In the genomic region with DNA sequence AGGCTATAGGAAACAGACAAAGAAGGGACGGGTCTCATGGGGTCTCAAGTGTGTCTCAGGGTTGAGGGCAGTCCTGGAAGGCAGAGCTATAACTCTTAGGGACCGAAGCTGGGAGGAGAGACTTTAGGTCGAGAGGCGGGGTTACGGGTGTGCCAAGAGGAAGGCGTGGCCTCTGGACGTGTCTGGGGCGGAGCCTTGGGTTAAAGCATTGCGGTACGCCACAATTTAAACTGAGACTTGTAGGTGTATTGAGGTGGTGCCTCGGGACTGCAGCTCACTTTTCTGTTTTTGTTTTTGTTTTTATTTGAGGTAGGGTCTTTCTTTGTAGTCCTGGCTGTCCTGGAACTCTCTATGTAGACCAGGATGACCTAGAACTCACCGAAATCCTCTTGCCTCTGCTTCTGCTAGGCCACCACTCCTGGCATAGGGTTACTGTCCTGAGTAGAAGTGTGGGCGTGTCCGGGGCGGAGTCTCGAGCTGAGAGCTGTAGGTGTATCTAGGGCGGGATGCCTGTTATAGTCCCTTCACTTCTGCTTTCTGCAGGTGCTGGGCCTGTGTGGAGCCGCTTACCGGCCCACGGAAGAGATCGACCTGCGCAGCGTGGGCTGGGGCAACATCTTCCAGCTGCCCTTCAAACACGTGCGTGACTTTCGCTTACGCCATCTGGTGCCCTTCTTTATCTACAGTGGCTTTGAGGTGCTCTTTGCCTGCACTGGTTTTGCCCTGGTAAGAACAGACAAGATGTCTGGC, we compare ENCODE assay signal across 8 mouse cellular contexts. TPM values are rescaled to one million over a fixed set of nuclear protein-coding genes. Genes with fewer than 3 reads are reported as not detected.
DNase-seq lines count a peak whose midpoint lies in the region; ATAC-seq and TF ChIP-seq lines count a peak whose summit lies in the region.

No protein-coding gene starts in this region.

- TF ChIP-seq CTCF in heart, adult 2 months (IDR thresholded peaks at IDR 0.05), result peak; percentile 20; the same call in 1 of the 2 replicates

- WGBS in heart, adult 2 months, result 36% methylated on average over 27 of the region's 27 CpGs
- 25% methylated on average over 27 of the region's 27 CpGs for WGBS in kidney, embryonic 15.5 days

- no peak overlapping the region for H3K9ac ChIP-seq in heart, adult 2 months (ENCODE audit: low read depth, low read length)
- H3K9ac ChIP-seq in kidney, embryonic 15.5 days, result no peak overlapping the region

- DNase-seq in heart, adult 2 months, result peak in 1 of 2 experiments; percentile 65
- no peak for DNase-seq in heart, postnatal 25 days (ENCODE audit: low spot score)
- DNase-seq in embryo, embryonic 11 days, result peak; percentile 20
- peak; percentile 74 for DNase-seq in lung, postnatal 10 days
- peak; percentile 64 for DNase-seq in thymus, postnatal 25 days
- no peak for DNase-seq in adrenal gland, adult 8-10 months
- DNase-seq in layer of hippocampus, postnatal 10 days (ENCODE audit: low spot score in 2 of 2), result no peak

- H3K4me3 ChIP-seq in heart, adult 2 months, result no peak overlapping the region
- 0 out of 2 replicates have a peak overlapping the region, but pooled peaks have one; percentile 9 for H3K4me3 ChIP-seq in kidney, embryonic 15.5 days (replicated peaks)

- H3K4me2 ChIP-seq in kidney, embryonic 15.5 days, result peak overlapping the region; percentile 43

- no peaks in the 10 kb centered on the region for H3K9me3 ChIP-seq in kidney, embryonic 15.5 days (replicated peaks)

- H3K36me3 ChIP-seq in heart, adult 2 months (ENCODE audit: control insufficient read depth, insufficient read depth, low read length), result no peaks in the 10 kb centered on the region
- H3K36me3 ChIP-seq in kidney, embryonic 15.5 days, result no peaks in the 10 kb centered on the region

- no peak for TF ChIP-seq POLR2A in heart, adult 2 months (IDR thresholded peaks at IDR 0.05; ENCODE audit: insufficient read depth, low read depth, low read length)

- no peak overlapping the region for H3K27ac ChIP-seq in heart, adult 2 months
- no peak overlapping the region for H3K27ac ChIP-seq in kidney, embryonic 15.5 days

- ATAC-seq in kidney, embryonic 15.5 days (replicated peaks; ENCODE audit: low FRiP score), result peak; percentile 74; the same call in 1 of the 2 replicates

- intact Hi-C loops in heart, adult 2 months (cut with DNase I), result no loop called here
- intact Hi-C loops in heart, postnatal 25 days (cut with DNase I), result loop anchor here (5.0 kb wide), 1 partner anchor 166 kb away; no protein-coding TSS in a partner anchor

- no peaks in the 10 kb centered on the region for H3K27me3 ChIP-seq in heart, adult 2 months (ENCODE audit: control insufficient read depth, insufficient read depth, low read length)
- H3K27me3 ChIP-seq in kidney, embryonic 15.5 days, result no peaks in the 10 kb centered on the region

- H3K4me1 ChIP-seq in heart, adult 2 months (ENCODE audit: control insufficient read depth, insufficient read depth, low read length), result no peaks in the 10 kb centered on the region; the same call in 1 of the 2 replicates
- H3K4me1 ChIP-seq in kidney, embryonic 15.5 days, result peaks cover 15% of the 10 kb centered on the region

- no peaks in the 10 kb centered on the region for H3K79me2 ChIP-seq in heart, adult 2 months (replicated peaks; ENCODE audit: control insufficient read depth, insufficient read depth, low read length)

- TF ChIP-seq EP300 in heart, adult 2 months (IDR thresholded peaks at IDR 0.05; ENCODE audit: insufficient read depth, low read depth, low read length), result no peak

RNA-seq across cellular contexts. Expression of a gene that starts 8.2 kb away (rescaled TPM):
- total RNA-seq in heart, adult 2 months (2021), result 10 to 100 TPM; 17.5 to 18.3 TPM
- 38.1 and 45.5 TPM in 2 replicates for polyA plus RNA-seq in heart, adult 2 months (2012; rRNA removed)
- total RNA-seq in heart, postnatal 25 days (2021), result 10 to 100 TPM; 19.0 to 20.3 TPM
- polyA plus RNA-seq in kidney, embryonic 15.5 days (2015; fragmentation: Nextera tagmentation; extraction: Ambion mirVana), result 18.3 and 21.2 TPM in 2 replicates
- 10 to 100 TPM; 69.4 to 85.5 (median 71.5) TPM for total RNA-seq in adrenal gland, adult 8-10 months (2022)
- 10 to 100 TPM; 13.9 to 20.7 TPM for total RNA-seq in layer of hippocampus, postnatal 10 days (2021)

RNA-seq across cellular contexts. Expression of a gene that starts 13.6 kb away (rescaled TPM):
- total RNA-seq in heart, adult 2 months (2021), result 1 to 10 TPM; 1.6 to 1.7 TPM
- 3.1 and 4.8 TPM in 2 replicates for polyA plus RNA-seq in heart, adult 2 months (2012; rRNA removed)
- 1 to 10 TPM; 1.8 TPM for total RNA-seq in heart, postnatal 25 days (2021)
- polyA plus RNA-seq in kidney, embryonic 15.5 days (2015; fragmentation: Nextera tagmentation; extraction: Ambion mirVana), result 2.9 and 4.1 TPM in 2 replicates
- 100 to 1,000 TPM in 2 of 4 experiments, 10 to 100 TPM in 2; 35.5 to 262 (median 145) TPM for total RNA-seq in adrenal gland, adult 8-10 months (2022)
- 1 to 10 TPM; 1.3 to 1.7 TPM for total RNA-seq in layer of hippocampus, postnatal 10 days (2021)

RNA-seq across cellular contexts. Expression of a gene that starts 15.3 kb away (rescaled TPM):
- under 1 TPM; 0.39 to 0.61 TPM for total RNA-seq in heart, adult 2 months (2021)
- polyA plus RNA-seq in heart, adult 2 months (2012; rRNA removed), result 2.8 and 5.4 TPM in 2 replicates
- total RNA-seq in heart, postnatal 25 days (2021), result 1 to 10 TPM in 1 of 2 experiments, under 1 TPM in 1; 0.60 to 1.1 TPM
- 0.06 TPM in 1 of 2 replicates, not detected in the other for polyA plus RNA-seq in kidney, embryonic 15.5 days (2015; fragmentation: Nextera tagmentation; extraction: Ambion mirVana)
- 1 to 10 TPM in 2 of 4 experiments, under 1 TPM in 2; 0.11 to 1.5 (median 0.88) TPM for total RNA-seq in adrenal gland, adult 8-10 months (2022)
- not detected for total RNA-seq in layer of hippocampus, postnatal 10 days (2021)

RNA-seq across cellular contexts. Expression of a gene that starts 29.0 kb away (rescaled TPM):
- total RNA-seq in heart, adult 2 months (2021), result under 1 TPM; 0.18 to 0.26 TPM
- polyA plus RNA-seq in heart, adult 2 months (2012; rRNA removed), result 0.91 and 1.6 TPM in 2 replicates
- total RNA-seq in heart, postnatal 25 days (2021), result under 1 TPM; 0.14 to 0.23 TPM
- 1.7 and 1.8 TPM in 2 replicates for polyA plus RNA-seq in kidney, embryonic 15.5 days (2015; fragmentation: Nextera tagmentation; extraction: Ambion mirVana)
- total RNA-seq in adrenal gland, adult 8-10 months (2022), result 10 to 100 TPM in 2 of 4 experiments, 1 to 10 TPM in 2; 4.5 to 15.8 (median 9.7) TPM
- 1 to 10 TPM; 1.3 to 1.4 TPM for total RNA-seq in layer of hippocampus, postnatal 10 days (2021)

RNA-seq across cellular contexts. Expression of a gene that starts 30.6 kb away (rescaled TPM):
- total RNA-seq in heart, adult 2 months (2021), result 100 to 1,000 TPM; 438 to 511 TPM
- polyA plus RNA-seq in heart, adult 2 months (2012; rRNA removed), result 761 and 809 TPM in 2 replicates
- 100 to 1,000 TPM; 538 TPM for total RNA-seq in heart, postnatal 25 days (2021)
- 344 and 353 TPM in 2 replicates for polyA plus RNA-seq in kidney, embryonic 15.5 days (2015; fragmentation: Nextera tagmentation; extraction: Ambion mirVana)
- 100 to 1,000 TPM; 241 to 358 (median 291) TPM for total RNA-seq in adrenal gland, adult 8-10 months (2022)
- 100 to 1,000 TPM; 134 to 139 TPM for total RNA-seq in layer of hippocampus, postnatal 10 days (2021)

Comparison
In these comparisons a context has a peak if more than half of its experiments do, and no peak if none do; other contexts are left out.
1. DNase-seq: peak in embryo, embryonic 11 days (single experiment), lung, postnatal 10 days (single experiment) and thymus, postnatal 25 days (single experiment); none in heart, postnatal 25 days (single experiment), adrenal gland, adult 8-10 months (single experiment) and layer of hippocampus, postnatal 10 days (0 of 2).
2. RNA of a gene that starts 13.6 kb away (total RNA-seq): 35.5 to 262 TPM in adrenal gland, adult 8-10 months; 1.8 TPM in heart, postnatal 25 days, 1.6 to 1.7 TPM in heart, adult 2 months and 1.3 to 1.7 TPM in layer of hippocampus, postnatal 10 days; every median in the first group is over 10 times any median in the second.